Mouse (Mus musculus) liver, embryonic 13.5 days (tissue): ENCODE data around the gene Fgfr2. TPM values are rescaled to one million over a fixed set of nuclear protein-coding genes. Genes with fewer than 3 reads are reported as not detected.
A peak's percentile ranks its signal among the peaks of the same experiment; 100 is the strongest.

Experiments
- ATAC-seq: fragments of 200-750 bp; cut with Nextera tagmentation; 2 replicates; pipeline ENCODE4 v1.8.0; 2017; ENCODE audit warnings: low read depth, mild to moderate bottlenecking, moderate number of reproducible peaks, moderate library complexity
- DNase-seq: peaks from one replicate; pipeline ENCODE4 v3.0.0; 2022
- H3K27ac ChIP-seq: fragments of 300-500 bp; sonication (generic); 2 replicates; pipeline ENCODE4 v1.5.1; 2015; ENCODE audit warnings: moderate library complexity, mild to moderate bottlenecking, inconsistent platforms
- H3K27me3 ChIP-seq: fragments of 300-500 bp; sonication (generic); 2 replicates; pipeline ENCODE4 v1.6.1; 2015; ENCODE audit warnings: mild to moderate bottlenecking, inconsistent platforms
- H3K36me3 ChIP-seq: fragments of 300-500 bp; sonication (generic); 2 replicates; pipeline ENCODE4 v1.6.1; 2015; ENCODE audit warnings: mild to moderate bottlenecking, inconsistent platforms
- H3K4me1 ChIP-seq: fragments of 300-500 bp; sonication (generic); replicated peaks from 2 replicates; pipeline ENCODE4 v1.6.1; 2015; ENCODE audit warnings: inconsistent platforms
- H3K4me2 ChIP-seq: fragments of 300-500 bp; sonication (generic); 2 replicates; pipeline ENCODE4 v1.6.1; 2015; ENCODE audit warnings: inconsistent platforms, mild to moderate bottlenecking, moderate library complexity
- H3K4me3 ChIP-seq: fragments of 300-500 bp; sonication (generic); replicated peaks from 2 replicates; pipeline ENCODE4 v1.5.1; 2015; ENCODE audit warnings: mild to moderate bottlenecking, inconsistent platforms
- H3K9ac ChIP-seq: fragments of 300-500 bp; sonication (generic); 2 replicates; pipeline ENCODE4 v1.6.1; 2015; ENCODE audit warnings: mild to moderate bottlenecking, inconsistent platforms
- H3K9me3 ChIP-seq: fragments of 300-500 bp; sonication (generic); replicated peaks from 2 replicates; pipeline ENCODE4 v1.6.1; 2016; ENCODE audit warnings: inconsistent platforms
- WGBS: fragments of 180-500 bp; shearing (Covaris S2); methylation state at CpG from one replicate; pipeline ENCODE4 v1.1.7; 2015; ENCODE audit not compliant: insufficient replicate concordance; 5-methylcytosine and 5-hydroxymethylcytosine counted together
- polyA plus RNA-seq: library from polyadenylated mRNA; unstranded; fragments of >200 nt; fragmentation: Nextera tagmentation; extraction: Ambion mirVana; gene quantifications from 2 replicates; pipeline ENCODE4 v1.2.1, GENCODE M21; 2015

Gene Fgfr2
- polyA plus RNA-seq, 1 experiment from 2014 or later = 8.9 TPM

DNA sequence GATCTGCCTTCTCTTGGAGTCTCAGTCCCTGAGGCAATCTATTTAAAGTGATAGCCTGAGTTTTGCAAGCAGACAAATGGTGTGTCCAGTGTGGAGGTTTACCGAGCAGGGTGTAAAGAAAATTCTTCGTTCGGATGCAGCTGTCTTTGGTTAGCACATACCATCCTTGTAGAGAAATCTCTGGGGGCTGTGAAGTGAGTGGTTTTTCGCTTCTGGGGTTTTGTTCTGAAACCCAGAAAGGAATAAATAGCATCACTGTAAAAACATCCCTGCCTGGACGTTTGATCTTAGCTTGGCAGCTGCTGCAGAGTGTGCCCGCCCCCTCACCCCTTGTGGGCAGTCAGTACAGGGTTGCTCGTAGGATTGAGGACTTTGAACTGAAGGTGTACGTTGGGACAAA is 767.0 kb downstream of the Fgfr2 start:
- Histone ChIP-seq H3K9ac (no peak overlapping the region), H3K4me1 (peaks cover 18% of the 10 kb centered on the region), H3K27ac (no peak overlapping the region), H3K9me3 (no peaks in the 10 kb centered on the region), H3K36me3 (no peaks in the 10 kb centered on the region), H3K4me2 (no peak overlapping the region), H3K4me3 (no peak overlapping the region), H3K27me3 (no peaks in the 10 kb centered on the region)
- DNase-seq = no peak
- ATAC-seq = no peak
- 56% methylated on average over 8 of the region's 8 CpGs for WGBS

DNA sequence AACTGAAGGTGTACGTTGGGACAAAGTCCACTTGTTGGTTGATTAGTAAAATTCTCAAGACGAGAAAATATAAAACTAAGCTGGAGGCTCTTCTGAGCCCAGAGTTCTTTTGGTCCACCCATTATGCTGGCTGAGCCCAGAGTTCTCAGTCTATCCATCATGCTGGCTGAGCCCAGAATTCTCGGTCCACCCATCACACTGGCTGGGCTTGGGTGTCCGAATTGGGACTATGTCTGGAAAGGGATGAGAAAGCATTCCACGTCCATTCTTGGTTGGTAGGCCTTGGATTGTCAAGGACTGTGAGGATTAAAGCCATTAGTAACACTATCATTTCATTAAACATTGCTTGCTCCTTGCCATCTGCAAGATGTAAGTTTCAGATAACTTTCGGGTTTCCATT is 767.4 kb downstream of the Fgfr2 start:
- DNase-seq (no peak), ATAC-seq (no peak)
- Histone ChIP-seq H3K4me3 (no peak overlapping the region), H3K27ac (no peak overlapping the region), H3K4me1 (peaks cover 18% of the 10 kb centered on the region), H3K36me3 (no peaks in the 10 kb centered on the region), H3K4me2 (no peak overlapping the region), H3K27me3 (no peaks in the 10 kb centered on the region), H3K9ac (no peak overlapping the region), H3K9me3 (no peaks in the 10 kb centered on the region)
- WGBS = 54% methylated on average over 6 of the region's 6 CpGs

DNA sequence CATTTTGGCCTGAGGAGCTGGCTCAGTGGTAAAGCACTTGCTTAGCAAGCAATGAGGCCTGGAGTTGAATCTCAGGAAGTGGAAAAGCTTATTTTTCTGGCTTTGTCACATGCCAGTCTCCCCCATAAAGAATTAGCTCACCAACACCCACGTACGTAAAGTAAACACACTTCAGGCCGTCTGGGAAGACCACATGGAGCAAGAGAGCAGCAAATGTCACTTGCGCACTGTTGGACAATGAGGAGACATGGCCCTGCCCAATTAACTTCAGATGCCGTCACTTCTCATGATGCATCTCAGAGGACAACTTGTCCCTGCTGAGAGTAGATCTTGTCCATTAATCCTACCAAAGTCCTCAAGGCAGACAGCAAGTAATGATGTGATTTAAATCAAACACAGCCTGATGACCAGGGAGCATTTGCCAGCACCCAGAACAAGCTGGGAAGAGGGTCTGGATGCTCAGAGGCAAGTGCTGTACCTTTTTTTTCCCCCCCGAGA is 774.0 kb downstream of the Fgfr2 start:
- H3K27ac ChIP-seq = no peak overlapping the region
- H3K36me3 ChIP-seq = no peaks in the 10 kb centered on the region
- H3K9me3 ChIP-seq = no peaks in the 10 kb centered on the region
- DNase-seq = no peak
- H3K9ac ChIP-seq = no peak overlapping the region
- no peak overlapping the region for H3K4me3 ChIP-seq
- WGBS = 67% methylated on average over 6 of the region's 6 CpGs
- H3K27me3 ChIP-seq = no peaks in the 10 kb centered on the region
- no peak for ATAC-seq
- H3K4me2 ChIP-seq = no peak overlapping the region
- peaks cover 8% of the 10 kb centered on the region; the same call in 1 of the 2 replicates for H3K4me1 ChIP-seq

DNA sequence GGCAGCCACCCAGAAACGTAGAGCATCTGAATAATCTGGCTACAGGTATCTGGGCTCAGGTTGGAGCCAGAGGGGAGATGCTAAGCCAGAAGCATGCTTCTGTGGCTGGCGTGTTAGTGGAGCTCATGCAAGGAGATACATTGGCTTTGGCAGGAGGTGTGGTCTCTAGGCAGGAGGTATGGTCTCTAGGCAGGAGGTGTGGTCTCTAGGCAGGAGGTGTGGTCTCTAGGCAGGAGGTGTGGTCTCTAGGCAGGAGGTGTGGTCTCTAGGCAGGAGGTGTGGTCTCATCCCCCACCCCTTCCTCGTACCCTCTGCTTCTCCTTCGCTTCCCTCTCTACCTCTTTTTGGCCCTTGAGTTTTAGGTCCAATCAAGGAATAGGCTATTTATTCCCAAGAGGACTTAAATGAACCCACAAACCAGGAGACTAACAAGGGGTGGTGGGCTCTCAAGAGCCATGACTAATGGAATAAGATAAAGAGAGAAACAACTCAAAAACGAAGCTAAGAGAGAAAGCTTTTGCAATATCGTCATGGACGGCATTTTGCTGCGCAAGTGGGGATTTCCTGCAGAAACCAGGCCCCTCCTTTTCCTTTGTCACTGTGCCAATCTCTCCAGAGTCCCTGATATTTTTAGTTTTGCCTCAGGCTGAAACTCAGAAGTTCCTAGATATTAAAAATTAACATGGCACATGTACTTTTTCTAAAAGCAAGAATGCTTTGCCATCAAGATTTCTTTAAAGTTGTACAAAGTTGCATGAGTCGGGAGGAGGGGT is 775.7 kb downstream of the Fgfr2 start:
- Histone ChIP-seq H3K4me2 (no peak overlapping the region), H3K36me3 (no peaks in the 10 kb centered on the region), H3K4me1 (peaks cover 14% of the 10 kb centered on the region; the same call in 1 of the 2 replicates), H3K9me3 (no peaks in the 10 kb centered on the region), H3K9ac (no peak overlapping the region), H3K4me3 (no peak overlapping the region), H3K27me3 (no peaks in the 10 kb centered on the region), H3K27ac (no peak overlapping the region)
- DNase-seq (no peak), ATAC-seq (no peak)
- WGBS = 47% methylated on average over 9 of the region's 9 CpGs

DNA sequence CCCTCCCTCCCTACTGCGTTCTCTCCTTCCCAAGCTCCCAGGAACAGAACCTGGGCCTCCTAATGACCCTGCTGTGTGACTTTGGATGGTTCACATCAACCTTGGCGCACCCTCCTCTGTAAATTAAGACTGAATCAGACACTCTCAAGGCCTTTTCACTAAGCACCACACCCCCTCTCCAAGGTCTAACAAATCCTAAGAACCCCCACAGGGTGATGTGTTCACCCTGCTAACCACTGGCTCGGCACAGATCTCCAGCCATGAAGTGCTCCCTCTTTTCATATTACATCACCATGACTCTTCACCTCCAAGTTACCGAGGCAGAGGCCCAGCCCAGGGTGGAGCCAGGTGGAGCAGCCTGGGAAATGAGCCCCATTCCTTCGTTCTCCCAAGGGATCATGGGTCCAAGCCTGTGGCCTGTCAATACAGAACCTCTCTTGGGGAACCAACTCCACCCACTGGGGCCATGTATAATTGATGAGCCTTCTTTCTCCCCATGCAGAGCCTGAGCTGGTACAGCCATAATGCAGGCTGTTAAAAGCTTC is 777.6 kb downstream of the Fgfr2 start:
- no peak for DNase-seq
- no peaks in the 10 kb centered on the region for H3K9me3 ChIP-seq
- H3K4me3 ChIP-seq = no peak overlapping the region
- no peaks in the 10 kb centered on the region for H3K36me3 ChIP-seq
- no peaks in the 10 kb centered on the region for H3K27me3 ChIP-seq
- 63% methylated on average over 5 of the region's 5 CpGs for WGBS
- peaks cover 14% of the 10 kb centered on the region; the same call in 1 of the 2 replicates for H3K4me1 ChIP-seq
- no peak overlapping the region for H3K9ac ChIP-seq
- no peak for ATAC-seq
- no peak overlapping the region for H3K27ac ChIP-seq
- H3K4me2 ChIP-seq = no peak overlapping the region

DNA sequence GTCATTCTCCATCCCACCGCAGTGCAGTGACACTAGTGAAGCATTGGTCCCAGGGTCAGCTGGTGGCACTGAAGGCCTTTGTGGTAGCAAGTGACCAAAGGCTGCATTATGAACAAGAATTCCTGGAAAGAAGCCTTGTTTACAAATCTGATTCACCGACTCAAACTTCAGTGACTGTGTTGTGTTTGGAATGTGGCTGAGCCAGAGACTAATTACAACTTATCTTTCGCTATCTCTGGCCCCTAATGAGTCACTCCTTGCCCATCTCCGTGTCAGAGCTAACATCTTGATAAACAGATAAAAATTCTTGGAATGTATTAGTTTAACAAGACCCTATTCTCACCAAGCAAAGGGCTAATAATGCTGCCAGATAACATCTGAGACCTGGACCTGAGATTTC is 778.5 kb downstream of the Fgfr2 start:
- no peak overlapping the region for H3K9ac ChIP-seq
- peaks cover 14% of the 10 kb centered on the region; the same call in 1 of the 2 replicates for H3K4me1 ChIP-seq
- DNase-seq (no peak), ATAC-seq (no peak)
- WGBS = 45% methylated on average over 4 of the region's 4 CpGs
- no peaks in the 10 kb centered on the region for H3K36me3 ChIP-seq
- no peak overlapping the region for H3K4me2 ChIP-seq
- no peaks in the 10 kb centered on the region for H3K9me3 ChIP-seq
- H3K4me3 ChIP-seq = no peak overlapping the region
- H3K27me3 ChIP-seq = no peaks in the 10 kb centered on the region
- H3K27ac ChIP-seq = no peak overlapping the region

DNA sequence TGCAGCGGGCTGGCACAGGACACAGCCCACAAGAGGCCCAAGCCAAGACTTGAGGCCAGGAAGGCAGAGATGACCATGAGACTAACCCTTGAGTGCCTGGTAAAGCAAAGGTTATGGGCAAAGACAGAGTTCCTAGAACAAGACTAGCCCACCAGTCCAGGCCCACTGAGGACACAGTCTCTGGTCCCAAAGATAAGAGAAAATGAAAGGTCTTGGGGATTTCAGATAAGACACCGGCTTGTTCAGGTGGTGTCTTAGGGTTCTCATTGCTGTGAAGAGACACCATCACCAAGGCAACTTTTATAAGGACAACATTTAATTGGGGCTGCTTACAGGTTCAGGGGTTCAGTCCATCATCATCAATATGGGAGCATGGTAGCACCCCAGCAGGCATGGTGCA is 779.2 kb downstream of the Fgfr2 start:
- Histone ChIP-seq H3K27me3 (no peaks in the 10 kb centered on the region), H3K9ac (no peak overlapping the region), H3K9me3 (no peaks in the 10 kb centered on the region), H3K27ac (no peak overlapping the region), H3K4me2 (no peak overlapping the region), H3K4me3 (no peak overlapping the region), H3K4me1 (peaks cover 17% of the 10 kb centered on the region), H3K36me3 (no peaks in the 10 kb centered on the region)
- no peak for DNase-seq
- no peak for ATAC-seq
- 49% methylated on average over 2 of the region's 2 CpGs for WGBS

DNA sequence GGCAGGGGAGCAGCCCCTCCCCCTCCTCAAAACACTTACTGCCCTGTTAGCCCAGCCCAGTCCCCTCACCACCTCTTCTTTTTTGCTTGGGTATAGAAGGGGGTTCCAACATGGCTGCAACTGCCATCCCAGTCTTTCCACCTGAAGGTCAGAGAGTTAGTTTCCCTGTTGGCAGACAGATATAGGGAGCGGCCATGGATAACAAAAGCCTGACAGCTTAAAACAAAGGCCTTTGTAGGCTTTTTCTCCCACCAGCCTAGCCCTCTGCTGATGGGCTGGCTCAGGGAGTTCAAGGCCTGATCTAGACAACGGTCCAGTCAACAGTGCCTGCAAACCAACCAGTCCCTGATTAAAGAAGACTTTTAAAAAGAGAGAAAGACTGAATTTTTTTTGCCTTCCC is 780.0 kb downstream of the Fgfr2 start:
- no peaks in the 10 kb centered on the region for H3K9me3 ChIP-seq
- WGBS = 61% methylated on average over 2 of the region's 2 CpGs
- no peak overlapping the region for H3K27ac ChIP-seq
- no peak for DNase-seq
- no peak overlapping the region for H3K9ac ChIP-seq
- H3K4me1 ChIP-seq = peaks cover 23% of the 10 kb centered on the region
- H3K36me3 ChIP-seq = no peaks in the 10 kb centered on the region
- H3K4me3 ChIP-seq = no peak overlapping the region
- H3K27me3 ChIP-seq = no peaks in the 10 kb centered on the region
- ATAC-seq = no peak
- H3K4me2 ChIP-seq = no peak overlapping the region

DNA sequence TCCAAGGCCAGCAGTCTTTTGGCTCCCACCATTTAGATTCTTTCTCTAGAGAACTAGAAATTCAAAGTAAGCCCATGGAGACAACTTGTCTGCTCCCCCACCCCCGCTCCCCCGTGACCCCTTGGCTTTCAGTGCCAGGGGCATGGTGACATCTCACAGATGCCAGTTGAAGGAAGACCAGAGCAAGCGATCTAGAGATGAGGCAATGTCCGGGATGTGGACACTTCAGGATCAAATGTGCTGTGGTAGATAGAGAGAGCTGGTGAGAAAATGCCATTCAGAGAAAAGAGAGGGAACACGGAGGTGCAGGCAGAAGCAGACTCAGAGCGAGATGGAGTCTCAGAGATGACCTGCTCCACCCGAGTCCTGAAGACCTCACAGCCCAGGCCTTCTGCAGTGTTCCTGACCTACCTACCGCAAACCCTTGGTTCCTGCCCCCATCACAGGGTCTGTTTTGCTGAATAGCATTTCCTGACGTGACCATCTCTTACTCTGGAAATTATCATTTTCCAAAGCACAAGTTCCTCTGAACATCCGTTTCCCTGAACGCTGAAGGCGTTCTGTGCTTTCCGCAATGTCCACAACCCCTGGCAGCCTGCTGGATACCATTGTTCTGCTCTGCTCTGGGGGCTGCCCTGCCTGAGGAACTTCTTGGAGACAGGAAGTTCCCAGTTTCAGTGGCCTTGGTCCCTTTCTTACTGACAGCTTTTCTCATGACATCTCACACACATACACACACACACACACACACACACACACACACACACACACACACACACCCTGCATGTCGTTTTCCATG is 783.9 kb downstream of the Fgfr2 start:
- 43% methylated on average over 14 of the region's 14 CpGs for WGBS
- Histone ChIP-seq H3K9ac (no peak overlapping the region), H3K36me3 (no peaks in the 10 kb centered on the region), H3K4me2 (no peak overlapping the region), H3K27ac (peak overlapping the region; percentile 41), H3K27me3 (no peaks in the 10 kb centered on the region), H3K9me3 (no peaks in the 10 kb centered on the region), H3K4me3 (no peak overlapping the region), H3K4me1 (peaks cover 28% of the 10 kb centered on the region)
- no peak for DNase-seq
- ATAC-seq = peak; percentile 47

DNA sequence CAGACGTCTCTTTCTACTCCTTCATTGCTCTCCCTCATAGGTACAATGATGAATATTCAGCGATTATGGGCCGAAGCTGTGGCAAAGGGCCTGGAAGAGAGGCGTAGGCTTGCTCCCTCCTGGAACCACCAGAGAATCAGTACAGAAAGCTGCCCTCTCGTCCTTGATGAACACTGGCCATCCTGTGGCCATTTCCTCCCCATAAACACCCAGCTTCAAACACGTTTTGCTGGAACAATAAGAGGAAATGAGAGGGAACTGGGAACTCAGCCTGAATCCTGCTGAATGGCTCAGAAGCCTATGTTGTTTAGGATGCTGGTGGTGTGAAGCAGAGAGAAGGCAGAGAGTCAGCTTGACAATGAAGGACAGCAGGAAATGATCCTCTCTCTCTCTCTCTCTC is 784.8 kb downstream of the Fgfr2 start:
- no peak overlapping the region for H3K4me3 ChIP-seq
- no peaks in the 10 kb centered on the region for H3K27me3 ChIP-seq
- no peak for ATAC-seq
- H3K4me1 ChIP-seq = peaks cover 24% of the 10 kb centered on the region
- H3K36me3 ChIP-seq = no peaks in the 10 kb centered on the region
- WGBS = 42% methylated on average over 6 of the region's 6 CpGs
- no peaks in the 10 kb centered on the region for H3K9me3 ChIP-seq
- DNase-seq = no peak
- no peak overlapping the region for H3K27ac ChIP-seq
- H3K4me2 ChIP-seq = no peak overlapping the region
- H3K9ac ChIP-seq = no peak overlapping the region

DNA sequence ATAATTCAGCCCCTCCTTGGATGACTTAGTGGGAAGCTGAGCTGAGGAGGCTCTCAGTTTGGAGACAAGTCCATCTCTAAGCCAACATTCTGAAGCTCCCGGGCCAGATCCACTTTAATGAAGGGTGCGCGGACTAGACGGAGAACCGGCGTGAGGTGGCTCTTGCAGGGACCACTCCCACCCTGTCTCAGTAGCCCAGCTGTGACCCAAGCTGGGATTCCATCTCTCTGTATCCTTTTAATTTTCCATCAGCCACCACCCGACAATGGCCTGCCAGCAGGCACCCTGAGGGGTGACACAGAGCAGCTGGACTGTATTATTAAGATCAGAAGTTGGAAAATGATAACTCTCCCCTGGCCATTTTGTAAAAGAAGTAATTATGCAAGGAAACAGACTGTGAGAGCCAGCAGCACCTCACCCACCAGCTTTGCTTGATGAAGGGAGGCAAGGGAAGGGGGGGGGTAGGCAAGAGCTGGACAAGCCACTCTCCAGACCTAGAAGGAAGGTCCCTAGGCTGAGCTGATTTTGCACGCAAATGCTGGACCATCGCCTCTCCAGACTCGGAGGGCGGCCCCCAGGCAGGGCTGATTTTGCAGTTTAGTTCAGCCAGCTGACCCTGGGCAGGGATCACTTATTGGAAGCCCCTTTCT is 785.8 kb downstream of the Fgfr2 start:
- Histone ChIP-seq H3K36me3 (no peaks in the 10 kb centered on the region), H3K4me3 (no peak overlapping the region), H3K9ac (no peak overlapping the region), H3K9me3 (no peaks in the 10 kb centered on the region), H3K4me2 (no peak overlapping the region), H3K4me1 (peaks cover 28% of the 10 kb centered on the region), H3K27me3 (no peaks in the 10 kb centered on the region), H3K27ac (no peak overlapping the region)
- no peak for DNase-seq
- no peak for ATAC-seq
- 77% methylated on average over 11 of the region's 11 CpGs for WGBS
